Mouse (Mus musculus) G1E (cell line): ENCODE data around the gene Kremen1.

Source experiments
- CTCF ChIP-seq: IDR thresholded peaks from 2 replicates; pipeline ENCODE4 v1.5.1; 2012; ENCODE audit warnings: low read depth, low read length, inconsistent platforms, mixed read lengths
- POLR2AphosphoS5 ChIP-seq: IDR thresholded peaks from 2 replicates; pipeline ENCODE4 v1.6.1; 2012; ENCODE audit warnings: low read depth, low read length, inconsistent platforms; ENCODE audit not compliant: insufficient replicate concordance
- TAL1 ChIP-seq: conservative IDR thresholded peaks from 2 replicates; pipeline ENCODE4 v1.6.1; 2012; ENCODE audit warnings: low read depth, low read length, inconsistent platforms, mixed read lengths

DNA sequence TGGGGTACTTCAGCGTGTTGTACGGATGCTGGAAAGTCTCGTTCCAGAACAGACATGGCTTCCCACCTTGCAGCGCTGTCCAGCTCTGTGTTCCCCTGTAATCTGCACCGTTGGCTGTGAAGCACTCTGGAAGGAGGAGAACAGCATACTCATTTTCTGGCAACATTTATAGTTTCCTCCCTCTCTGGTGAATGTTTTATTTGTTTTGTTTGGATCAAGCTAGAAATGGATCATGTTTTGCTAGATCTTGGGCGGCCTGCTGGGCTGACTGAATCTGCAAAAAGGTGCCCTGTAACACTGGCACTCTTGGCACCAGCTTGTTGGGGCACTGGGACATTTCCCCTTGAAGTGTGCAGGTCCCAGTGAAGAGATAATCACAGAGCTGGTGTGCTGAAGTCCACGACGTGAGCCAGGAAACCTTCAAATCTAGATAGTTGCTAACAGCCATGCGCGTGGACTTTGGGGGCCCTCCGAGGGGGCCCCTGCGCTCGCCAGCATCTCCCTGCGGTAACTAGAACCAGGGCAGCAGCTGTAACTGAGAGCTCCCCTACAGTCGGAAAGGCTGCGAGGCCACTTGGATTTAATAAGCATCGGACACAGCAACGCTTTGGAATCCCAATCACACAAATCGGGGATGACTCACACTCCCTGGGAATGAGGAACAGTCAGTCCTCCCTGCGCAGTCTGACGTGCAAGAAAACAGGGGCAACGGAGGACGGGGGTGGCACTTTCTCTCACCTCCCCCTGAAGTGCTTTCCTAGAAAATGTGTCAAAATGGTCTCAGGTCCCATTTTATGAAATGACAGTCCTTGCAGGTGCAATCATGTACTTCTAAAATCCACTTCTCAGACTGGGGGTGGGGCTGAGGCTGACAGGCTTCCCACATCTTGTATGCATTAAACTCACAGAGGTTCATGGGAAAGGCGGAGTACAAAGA is 17.3 kb downstream of the Kremen1 start:
- TF ChIP-seq CTCF (no peak), POLR2AphosphoS5 (no peak), TAL1 (no peak)
